27 mouse cellular contexts compared by ENCODE assay signal in the genomic region with DNA sequence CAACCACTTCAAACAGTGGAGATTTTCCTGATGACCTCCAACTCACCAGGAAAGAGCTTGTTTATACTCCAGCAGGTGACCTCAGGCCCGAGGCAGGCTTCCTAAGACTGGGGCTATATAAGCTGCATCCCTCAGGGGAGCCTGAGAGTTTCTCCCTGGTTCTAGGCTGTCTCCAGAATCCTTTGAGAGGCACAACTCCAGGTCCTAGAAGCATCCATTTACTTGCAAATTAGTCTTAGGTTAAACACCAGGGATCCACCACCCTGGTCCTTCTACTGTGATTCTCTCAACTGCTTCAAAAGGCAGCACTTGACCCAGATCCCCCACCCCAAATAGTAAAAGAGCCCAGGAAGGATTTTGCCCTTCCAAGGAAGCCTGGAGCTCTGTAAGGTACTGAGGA. TPM values are rescaled to one million over a fixed set of nuclear protein-coding genes. Genes with fewer than 3 reads are reported as not detected.
DNase-seq lines count a peak whose midpoint lies in the region; ATAC-seq and TF ChIP-seq lines count a peak whose summit lies in the region.
"Had no signal": no experiment of that assay in that cellular context is flagged by ENCODE, and none has a peak within 500 bp of the region (broad histone marks: within the 10 kb centered on the region; RNA-seq: fewer than 3 reads in every experiment).

No protein-coding gene starts in this region.

- H3K27me3 ChIP-seq in CH12.LX (replicated peaks) (no peaks in the 10 kb centered on the region), MEL (ENCODE audit: control insufficient read depth in 1 of 2, insufficient read depth in 2 of 2, low read length in 2 of 2) (no peaks in the 10 kb centered on the region)
- H3K27me3 ChIP-seq in hindbrain, postnatal 0 days (ENCODE audit: insufficient read depth, low read length), result no peaks in the 10 kb centered on the region
- H3K27me3 ChIP-seq in forebrain, embryonic 14.5 days (replicated peaks; ENCODE audit: control insufficient read depth, insufficient read depth, low read length), result no peaks in the 10 kb centered on the region
- H3K27me3 ChIP-seq: embryonic facial prominence, embryonic 13.5 days; forebrain, embryonic 12.5 days; heart, embryonic 13.5 days had no signal

- H3K4me1 ChIP-seq in CH12.LX (ENCODE audit: control insufficient read depth in 1 of 2, insufficient read depth in 2 of 2) (peaks cover 27 to 86% of the 10 kb centered on the region in 2 experiments), MEL (ENCODE audit: control insufficient read depth in 1 of 2, insufficient read depth in 2 of 2, low read length in 2 of 2) (peaks cover 38 to 61% of the 10 kb centered on the region in 2 experiments)
- H3K4me1 ChIP-seq in hindbrain, postnatal 0 days (ENCODE audit: insufficient read depth, low read length), result no peaks in the 10 kb centered on the region
- H3K4me1 ChIP-seq in forebrain, embryonic 14.5 days (ENCODE audit: control insufficient read depth, insufficient read depth, low read length), result no peaks in the 10 kb centered on the region

- H3K9me3 ChIP-seq in CH12.LX (replicated peaks; ENCODE audit: low read length), result no peaks in the 10 kb centered on the region
- H3K9me3 ChIP-seq in MEL (replicated peaks; ENCODE audit: insufficient read depth, low read length), result no peaks in the 10 kb centered on the region
- no peaks in the 10 kb centered on the region for H3K9me3 ChIP-seq in hindbrain, postnatal 0 days (ENCODE audit: low read length)
- no peaks in the 10 kb centered on the region for H3K9me3 ChIP-seq in forebrain, embryonic 14.5 days (replicated peaks; ENCODE audit: control insufficient read depth, low read length)
- H3K9me3 ChIP-seq: embryonic facial prominence, embryonic 10.5 days; embryonic facial prominence, embryonic 13.5 days; forebrain, embryonic 12.5 days; heart, embryonic 13.5 days had no signal

- TF ChIP-seq EP300 in CH12.LX (IDR thresholded peaks at IDR 0.05; ENCODE audit: low read length), result no peak
- no peak for TF ChIP-seq EP300 in MEL (IDR thresholded peaks at IDR 0.05; ENCODE audit: low read depth in 1 of 2, low read length in 2 of 2)

- peak overlapping the region; percentile 94; the same call in 1 of the 2 replicates for H3K4me2 ChIP-seq in CH12.LX (ENCODE audit: insufficient read depth, low read depth, poor library complexity, severe bottlenecking)
- H3K4me2 ChIP-seq in hindbrain, postnatal 0 days (ENCODE audit: low read depth, low read length), result no peak overlapping the region
- no peak overlapping the region for H3K4me2 ChIP-seq in forebrain, embryonic 14.5 days (ENCODE audit: low read length)
- H3K4me2 ChIP-seq: embryonic facial prominence, embryonic 13.5 days; forebrain, embryonic 12.5 days; heart, embryonic 13.5 days; hindbrain, embryonic 14.5 days had no signal

- in situ Hi-C loops in CH12.LX (cut with MboI; ENCODE audit: low pct_ligation_motif_present, low pct_unique_long_range_greater_than_20kb, low sequenced_read_pairs), result loop anchor here (25.0 kb wide), 1 partner anchor 776 kb away; the partner anchor contains the start of gene Klf6

- H3K9ac ChIP-seq in CH12.LX (ENCODE audit: insufficient read depth, low read depth) (peak overlapping the region; percentile 78), MEL (ENCODE audit: control insufficient read depth, low read depth, low read length, poor library complexity, severe bottlenecking) (no peak overlapping the region)
- H3K9ac ChIP-seq in hindbrain, postnatal 0 days (replicated peaks; ENCODE audit: low read length), result no peak overlapping the region
- no peak overlapping the region for H3K9ac ChIP-seq in forebrain, embryonic 14.5 days (ENCODE audit: low read length)
- H3K9ac ChIP-seq: embryonic facial prominence, embryonic 13.5 days; forebrain, embryonic 12.5 days; heart, embryonic 13.5 days; hindbrain, embryonic 14.5 days had no signal

- no peak overlapping the region for H3K4me3 ChIP-seq in CH12.LX (replicated peaks in 1 of 3; ENCODE audit: low read depth in 2 of 3, low read length in 2 of 3, poor library complexity in 1 of 3)
- H3K4me3 ChIP-seq in MEL (ENCODE audit: control insufficient read depth in 1 of 2, insufficient read depth in 1 of 2, low read depth in 2 of 2, low read length in 2 of 2), result no peak overlapping the region
- no peak overlapping the region for H3K4me3 ChIP-seq in hindbrain, postnatal 0 days (ENCODE audit: low read length)
- no peak overlapping the region for H3K4me3 ChIP-seq in forebrain, embryonic 14.5 days (ENCODE audit: low read depth, low read length)
- H3K4me3 ChIP-seq: embryonic facial prominence, embryonic 10.5 days; embryonic facial prominence, embryonic 13.5 days; erythroblast, embryonic 14.5 days; forebrain, embryonic 12.5 days; gastrocnemius, adult 2 months; heart, embryonic 13.5 days had no signal

- dilution Hi-C loops in CH12.LX (cut with MboI; ENCODE audit: extremely low pct_ligation_motif_present, extremely low pct_unique_long_range_greater_than_20kb, low sequenced_read_pairs), result no loop called here

- ATAC-seq in hindbrain, postnatal 0 days, result no peak
- no peak for ATAC-seq in forebrain, embryonic 14.5 days
- ATAC-seq: forebrain, embryonic 16.5 days; intestine, postnatal 0 days had no signal

- WGBS in hindbrain, postnatal 0 days, result 58% methylated on average over 1 of the region's 1 CpGs
- 37% methylated on average over 1 of the region's 1 CpGs for WGBS in forebrain, embryonic 14.5 days

- peak overlapping the region; percentile 55 for H3K27ac ChIP-seq in CH12.LX (ENCODE audit: insufficient read depth, low read depth)
- peak overlapping the region; percentile 95 for H3K27ac ChIP-seq in MEL (ENCODE audit: control insufficient read depth, low read depth, low read length)
- no peak overlapping the region for H3K27ac ChIP-seq in hindbrain, postnatal 0 days
- no peak overlapping the region for H3K27ac ChIP-seq in forebrain, embryonic 14.5 days (ENCODE audit: low read depth, low read length)
- H3K27ac ChIP-seq: embryonic facial prominence, embryonic 10.5 days; embryonic facial prominence, embryonic 13.5 days; forebrain, embryonic 12.5 days; gastrocnemius, adult 2 months; hindbrain, embryonic 14.5 days had no signal

- no peak for TF ChIP-seq RAD21 in CH12.LX (IDR thresholded peaks at IDR 0.05; ENCODE audit: low read depth, low read length)
- TF ChIP-seq RAD21 in MEL (IDR thresholded peaks at IDR 0.05; ENCODE audit: low read depth, low read length), result no peak

- H3K79me2 ChIP-seq in CH12.LX (replicated peaks; ENCODE audit: control insufficient read depth, extremely low read depth, insufficient read depth, poor library complexity, severe bottlenecking) (peaks cover 35% of the 10 kb centered on the region), MEL (ENCODE audit: control insufficient read depth, insufficient read depth, low read length, poor library complexity) (peaks cover 13% of the 10 kb centered on the region)

- TF ChIP-seq POLR2A in CH12.LX (IDR thresholded peaks at IDR 0.05; ENCODE audit: low read depth, low read length), result no peak
- TF ChIP-seq POLR2A in MEL (IDR thresholded peaks at IDR 0.05; ENCODE audit: control insufficient read depth in 1 of 2, insufficient read depth in 1 of 2, low read depth in 1 of 2, low read length in 2 of 2, poor library complexity in 1 of 2), result no peak

- DNase-seq in 3T3-L1 (ENCODE audit: low read depth, low spot score), result peak; percentile 27
- no peak for DNase-seq in CH12.LX (ENCODE audit: extremely low read depth)
- no peak for DNase-seq in MEL (ENCODE audit: low read depth, low spot score)
- DNase-seq in ZHBTc4 (ENCODE audit: low read depth, low spot score), result peak; percentile 51
- DNase-seq in hindbrain, postnatal 0 days (ENCODE audit: low spot score), result no peak
- DNase-seq in kidney, postnatal 36 days, result no peak
- no peak for DNase-seq in forebrain, embryonic 14.5 days (ENCODE audit: low spot score)
- DNase-seq: adrenal gland, postnatal 10 days; cerebellum, adult 11-12 months; cerebellum, adult 8-10 months; cerebellum, postnatal 10 days; cerebellum, postnatal 36 days; embryo, embryonic 11 days; gastrocnemius, adult 2 months; gastrocnemius, postnatal 14 days; heart, adult 18-20 months; heart, postnatal 14 days; heart, postnatal 4 days; kidney, adult 2 months had no signal

- H3K36me3 ChIP-seq in CH12.LX (replicated peaks in 1 of 2; ENCODE audit: control insufficient read depth in 1 of 2, insufficient read depth in 1 of 2, low read length in 1 of 2), result peaks cover 8 to 49% of the 10 kb centered on the region in 2 experiments
- peaks cover 5 to 64% of the 10 kb centered on the region in 2 experiments for H3K36me3 ChIP-seq in MEL (ENCODE audit: control insufficient read depth in 1 of 2, insufficient read depth in 2 of 2, low read length in 2 of 2)
- H3K36me3 ChIP-seq in hindbrain, postnatal 0 days (ENCODE audit: insufficient read depth, low read length), result no peaks in the 10 kb centered on the region
- no peaks in the 10 kb centered on the region for H3K36me3 ChIP-seq in forebrain, embryonic 14.5 days (ENCODE audit: control insufficient read depth, insufficient read depth, low read length)
- H3K36me3 ChIP-seq: embryonic facial prominence, embryonic 10.5 days; embryonic facial prominence, embryonic 13.5 days; forebrain, embryonic 12.5 days had no signal

- TF ChIP-seq CTCF in CH12.LX (conservative IDR thresholded peaks at IDR 0.05 in 1 of 2, IDR thresholded peaks at IDR 0.05 in 1 of 2; ENCODE audit: low read depth in 2 of 2, low read length in 2 of 2) (no peak), MEL (IDR thresholded peaks at IDR 0.05 in 2 of 3, conservative IDR thresholded peaks at IDR 0.05 in 1 of 3; ENCODE audit: control insufficient read depth in 1 of 3, insufficient read depth in 1 of 3, low read depth in 2 of 3, low read length in 3 of 3, poor library complexity in 1 of 3, severe bottlenecking in 1 of 3) (no peak)
- no peak for TF ChIP-seq CTCF in hindbrain, postnatal 0 days (IDR thresholded peaks at IDR 0.05; ENCODE audit: low read depth)

TF ChIP-seq in CH12.LX, 34 proteins besides CTCF, POLR2A, EP300 and RAD21 (continues in another document):
- TF ChIP-seq NRF1 (IDR thresholded peaks at IDR 0.05; ENCODE audit: low read depth, low read length) (no peak), USF2 (conservative IDR thresholded peaks at IDR 0.05; ENCODE audit: low read depth, low read length) (no peak), POLR2AphosphoS2 (IDR thresholded peaks at IDR 0.05; ENCODE audit: low read depth, low read length) (no peak)

TF ChIP-seq in MEL, 35 proteins besides CTCF, POLR2A, EP300 and RAD21 (continues in another document):
- TF ChIP-seq TBP (IDR thresholded peaks at IDR 0.05; ENCODE audit: low read depth, low read length) (no peak), NELFE (IDR thresholded peaks at IDR 0.05; ENCODE audit: low read depth, low read length) (no peak), ELF1 (IDR thresholded peaks at IDR 0.05; ENCODE audit: low read depth, low read length) (no peak)

RNA-seq across cellular contexts. Expression of gene Pfkp, which starts 10.2 kb away (rescaled TPM):
- total RNA-seq in CH12.LX (2012; rRNA removed) (247 and 417 TPM in 2 replicates), CH12.LX (2014; rRNA removed) (204 and 211 TPM in 2 replicates), MEL (2012; rRNA removed) (53.3 and 103 TPM in 2 replicates)
- polyA plus RNA-seq in CH12.LX (2012; ENCODE audit: insufficient read length, low read depth) (239 and 265 TPM in 2 replicates), MEL (2012; ENCODE audit: insufficient read depth in 1 of 2, insufficient read length in 2 of 2, low read depth in 1 of 2, low replicate concordance in 2 of 2, missing spikeins in 1 of 2) (100 to 1,000 TPM in 1 of 2 experiments, not detected in 1; 175 TPM)
- total RNA-seq in hindbrain, postnatal 0 days (2014; rRNA removed), result 179 and 233 TPM in 2 replicates
- 427 and 436 TPM in 2 replicates for polyA plus RNA-seq in hindbrain, postnatal 0 days (2015; fragmentation: Nextera tagmentation; extraction: Ambion mirVana)
- polyA plus RNA-seq in forebrain, embryonic 14.5 days (2014; fragmentation: Nextera tagmentation; extraction: Ambion mirVana), result 66.2 and 114 TPM in 2 replicates

Comparison
In these comparisons a context has a peak if more than half of its experiments do, and no peak if none do; other contexts are left out.
1. DNase-seq: peak in 3T3-L1 (single experiment) and ZHBTc4 (single experiment); none in CH12.LX (single experiment), MEL (single experiment), hindbrain, postnatal 0 days (single experiment), kidney, postnatal 36 days (0 of 2) and forebrain, embryonic 14.5 days (single experiment).
2. H3K27ac ChIP-seq: peak in CH12.LX (single experiment) and MEL (single experiment); none in hindbrain, postnatal 0 days (single experiment) and forebrain, embryonic 14.5 days (single experiment).